9 mouse cellular contexts compared by ENCODE assay signal in genomic region chr8:111594951-111595350, GRCm38 (mm10). TPM values are rescaled to one million over a fixed set of nuclear protein-coding genes. Genes with fewer than 3 reads are reported as not detected.
DNase-seq lines count a peak whose midpoint lies in the region; ATAC-seq and TF ChIP-seq lines count a peak whose summit lies in the region.
"Had no signal": no experiment of that assay in that cellular context is flagged by ENCODE, and none has a peak within 500 bp of the region (broad histone marks: within the 10 kb centered on the region; RNA-seq: fewer than 3 reads in every experiment).

No protein-coding gene starts in this region.

- TF ChIP-seq CTCF in heart, adult 2 months (IDR thresholded peaks at IDR 0.05): no peak
- TF ChIP-seq CTCF in layer of hippocampus, adult 2 months (conservative IDR thresholded peaks at IDR 0.05): no peak

- intact Hi-C loops in heart, adult 2 months (cut with DNase I): loop anchor here (5.0 kb wide), 1 partner anchor 43 kb away; no protein-coding TSS in a partner anchor

- H3K4me2 ChIP-seq in embryonic facial prominence, embryonic 14.5 days (ENCODE audit: low read depth, low read length): no peak overlapping the region

- no peaks in the 10 kb centered on the region for H3K9me3 ChIP-seq in embryonic facial prominence, embryonic 14.5 days (ENCODE audit: control insufficient read depth, low read length)

- no peak overlapping the region for H3K4me3 ChIP-seq in heart, adult 2 months
- no peak overlapping the region for H3K4me3 ChIP-seq in layer of hippocampus, adult 2 months
- no peak overlapping the region for H3K4me3 ChIP-seq in embryonic facial prominence, embryonic 14.5 days (ENCODE audit: low read depth, low read length)

- peaks cover 44% of the 10 kb centered on the region for H3K4me1 ChIP-seq in heart, adult 2 months (ENCODE audit: control insufficient read depth, insufficient read depth, low read length)
- H3K4me1 ChIP-seq in embryonic facial prominence, embryonic 14.5 days (ENCODE audit: control insufficient read depth, insufficient read depth, low read length): peaks cover 26% of the 10 kb centered on the region

- no peak for ATAC-seq in embryonic facial prominence, embryonic 14.5 days (ENCODE audit: low read depth)
- ATAC-seq: forebrain, embryonic 14.5 days had no signal

- peak overlapping the region; percentile 71 for H3K27ac ChIP-seq in heart, adult 2 months
- peak overlapping the region; percentile 50; the same call in 1 of the 2 replicates for H3K27ac ChIP-seq in layer of hippocampus, adult 2 months
- H3K27ac ChIP-seq in embryonic facial prominence, embryonic 14.5 days (replicated peaks; ENCODE audit: low read depth, low read length): 0 out of 2 replicates have a peak overlapping the region, but pooled peaks have one; percentile 22

- no peaks in the 10 kb centered on the region for H3K27me3 ChIP-seq in heart, adult 2 months (ENCODE audit: control insufficient read depth, insufficient read depth, low read length)
- H3K27me3 ChIP-seq in embryonic facial prominence, embryonic 14.5 days (replicated peaks; ENCODE audit: control insufficient read depth, insufficient read depth, low read length): no peaks in the 10 kb centered on the region

- TF ChIP-seq POLR2A in heart, adult 2 months (IDR thresholded peaks at IDR 0.05; ENCODE audit: insufficient read depth, low read depth, low read length): no peak

- peaks cover 14% of the 10 kb centered on the region for H3K79me2 ChIP-seq in heart, adult 2 months (replicated peaks; ENCODE audit: control insufficient read depth, insufficient read depth, low read length)

- 44% methylated on average over 2 of the region's 2 CpGs for WGBS in heart, adult 2 months
- WGBS in embryonic facial prominence, embryonic 14.5 days: 99% methylated on average over 2 of the region's 2 CpGs

- no peak for DNase-seq in heart, adult 2 months
- no peak for DNase-seq in heart, adult 8-10 months (ENCODE audit: low spot score)
- DNase-seq in layer of hippocampus, adult 2 months (ENCODE audit: low spot score in 2 of 2): no peak
- no peak for DNase-seq in layer of hippocampus, adult 18-20 months (ENCODE audit: low spot score in 2 of 2)
- peak; percentile 63 for DNase-seq in 416B (ENCODE audit: low read depth)
- no peak for DNase-seq in embryonic facial prominence, embryonic 14.5 days (ENCODE audit: low spot score)
- DNase-seq in left cerebral cortex, adult 18-20 months (ENCODE audit: low spot score in 2 of 2): no peak
- no peak for DNase-seq in gastrocnemius, postnatal 25 days

- no peak for TF ChIP-seq EP300 in heart, adult 2 months (IDR thresholded peaks at IDR 0.05; ENCODE audit: insufficient read depth, low read depth, low read length)

- H3K9ac ChIP-seq in heart, adult 2 months (ENCODE audit: low read depth, low read length): no peak overlapping the region
- H3K9ac ChIP-seq in embryonic facial prominence, embryonic 14.5 days (ENCODE audit: low read depth, low read length): no peak overlapping the region

- peaks cover 27% of the 10 kb centered on the region for H3K36me3 ChIP-seq in heart, adult 2 months (ENCODE audit: control insufficient read depth, insufficient read depth, low read length)
- no peaks in the 10 kb centered on the region for H3K36me3 ChIP-seq in embryonic facial prominence, embryonic 14.5 days (ENCODE audit: control insufficient read depth, insufficient read depth, low read length)

RNA-seq across cellular contexts. Expression of gene Ldhd, which starts 35.2 kb away (rescaled TPM):
- total RNA-seq in heart, adult 2 months (2021): 10 to 100 TPM; 43.4 to 53.4 TPM
- polyA plus RNA-seq in heart, adult 2 months (2012; rRNA removed): 52.1 and 56.2 TPM in 2 replicates
- total RNA-seq in heart, adult 8-10 months (2022): 10 to 100 TPM; 48.8 to 58.2 (median 54.8) TPM
- 1 to 10 TPM; 6.8 to 7.8 TPM for total RNA-seq in layer of hippocampus, adult 2 months (2021)
- 1 to 10 TPM; 7.0 to 8.3 TPM for total RNA-seq in layer of hippocampus, adult 18-20 months (2021)
- polyA plus RNA-seq in embryonic facial prominence, embryonic 14.5 days (2014; fragmentation: Nextera tagmentation; extraction: Ambion mirVana): 0.38 and 0.60 TPM in 2 replicates
- 1 to 10 TPM; 9.1 to 9.3 TPM for total RNA-seq in left cerebral cortex, adult 18-20 months (2021)
- total RNA-seq in gastrocnemius, postnatal 25 days (2021): 10 to 100 TPM; 31.7 to 33.6 TPM

RNA-seq across cellular contexts. Expression of gene Zfp1, which starts 48.2 kb away (rescaled TPM):
- total RNA-seq in heart, adult 2 months (2021): 1 to 10 TPM; 6.3 to 7.6 TPM
- polyA plus RNA-seq in heart, adult 2 months (2012; rRNA removed): 4.3 and 6.4 TPM in 2 replicates
- total RNA-seq in heart, adult 8-10 months (2022): 1 to 10 TPM; 5.6 to 8.6 (median 8.1) TPM
- 10 to 100 TPM; 24.0 to 25.1 TPM for total RNA-seq in layer of hippocampus, adult 2 months (2021)
- total RNA-seq in layer of hippocampus, adult 18-20 months (2021): 10 to 100 TPM; 21.1 to 22.2 TPM
- polyA plus RNA-seq in embryonic facial prominence, embryonic 14.5 days (2014; fragmentation: Nextera tagmentation; extraction: Ambion mirVana): 16.3 and 19.3 TPM in 2 replicates
- 10 to 100 TPM; 21.0 to 23.3 TPM for total RNA-seq in left cerebral cortex, adult 18-20 months (2021)
- 1 to 10 TPM; 5.3 to 6.8 TPM for total RNA-seq in gastrocnemius, postnatal 25 days (2021)

RNA-seq across cellular contexts. Expression of gene Znrf1, which starts 59.1 kb away (rescaled TPM):
- total RNA-seq in heart, adult 2 months (2021): 10 to 100 TPM; 54.7 to 59.0 TPM
- polyA plus RNA-seq in heart, adult 2 months (2012; rRNA removed): 66.7 and 86.2 TPM in 2 replicates
- 10 to 100 TPM; 52.7 to 71.3 (median 59.2) TPM for total RNA-seq in heart, adult 8-10 months (2022)
- 100 to 1,000 TPM; 105 to 107 TPM for total RNA-seq in layer of hippocampus, adult 2 months (2021)
- 100 to 1,000 TPM in 1 of 2 experiments, 10 to 100 TPM in 1; 97.9 to 102 TPM for total RNA-seq in layer of hippocampus, adult 18-20 months (2021)
- polyA plus RNA-seq in embryonic facial prominence, embryonic 14.5 days (2014; fragmentation: Nextera tagmentation; extraction: Ambion mirVana): 35.6 and 39.1 TPM in 2 replicates
- total RNA-seq in left cerebral cortex, adult 18-20 months (2021): 100 to 1,000 TPM; 144 to 151 TPM
- total RNA-seq in gastrocnemius, postnatal 25 days (2021): 10 to 100 TPM; 49.9 to 57.5 TPM
